Mouse (Mus musculus) embryonic facial prominence, embryonic 15.5 days (tissue): ENCODE measurements at regions not wholly inside any gene's neighbourhood (a gene's known extent, or its start where the extent isn't known, plus 50 kb on each side); places are given as distances from the start of the nearest gene placed in this dataset.

Experiments
- ATAC-seq: fragments of 200-750 bp; cut with Nextera tagmentation; 2 replicates; pipeline ENCODE4 v1.8.0; 2017; ENCODE audit warnings: low read depth, moderate TSS enrichment; ENCODE audit not compliant: insufficient number of reproducible peaks, low FRiP score, low TSS enrichment
- H3K27ac ChIP-seq: fragments of 300-500 bp; sonication (generic); replicated peaks from 2 replicates; pipeline ENCODE4 v1.5.1; 2015; ENCODE audit warnings: mild to moderate bottlenecking, inconsistent platforms
- H3K27me3 ChIP-seq: fragments of 300-500 bp; sonication (generic); 2 replicates; pipeline ENCODE4 v1.6.1; 2015; ENCODE audit warnings: inconsistent platforms
- H3K36me3 ChIP-seq: fragments of 300-500 bp; sonication (generic); 2 replicates; pipeline ENCODE4 v1.6.1; 2015; ENCODE audit warnings: mild to moderate bottlenecking, inconsistent platforms
- H3K4me1 ChIP-seq: fragments of 300-500 bp; sonication (generic); 2 replicates; pipeline ENCODE4 v1.6.1; 2015; ENCODE audit warnings: inconsistent platforms
- H3K4me2 ChIP-seq: fragments of 300-500 bp; sonication (generic); replicated peaks from 2 replicates; pipeline ENCODE4 v1.6.1; 2015; ENCODE audit warnings: mild to moderate bottlenecking, inconsistent platforms
- H3K4me3 ChIP-seq: fragments of 300-500 bp; sonication (generic); replicated peaks from 2 replicates; pipeline ENCODE4 v1.5.1; 2015; ENCODE audit warnings: mild to moderate bottlenecking, inconsistent platforms
- H3K9ac ChIP-seq: fragments of 300-500 bp; sonication (generic); 2 replicates; pipeline ENCODE4 v1.6.1; 2015; ENCODE audit warnings: inconsistent platforms
- H3K9me3 ChIP-seq: fragments of 300-500 bp; sonication (generic); replicated peaks from 2 replicates; pipeline ENCODE4 v1.6.1; 2016; ENCODE audit warnings: inconsistent platforms
- WGBS: fragments of 180-500 bp; shearing (Covaris S2); methylation state at CpG from one replicate; pipeline ENCODE4 v1.1.7; 2015; 5-methylcytosine and 5-hydroxymethylcytosine counted together

- no peaks in the 10 kb centered on the region for H3K4me1 ChIP-seq
- no peak overlapping the region for H3K9ac ChIP-seq
- no peak overlapping the region for H3K27ac ChIP-seq
- no peaks in the 10 kb centered on the region for H3K9me3 ChIP-seq
- no peak overlapping the region for H3K4me3 ChIP-seq
- no peaks in the 10 kb centered on the region for H3K27me3 ChIP-seq
- ATAC-seq: no peak
- no peaks in the 10 kb centered on the region for H3K36me3 ChIP-seq
- WGBS: 42% methylated on average over 2 of the region's 2 CpGs
- H3K4me2 ChIP-seq: no peak overlapping the region
Measured at GRCm38 (mm10) chr4:95417075-95417474, 140.2 kb upstream of the Fggy start.

- H3K4me3 ChIP-seq: no peak overlapping the region
- H3K9ac ChIP-seq: no peak overlapping the region
- H3K9me3 ChIP-seq: no peaks in the 10 kb centered on the region
- no peaks in the 10 kb centered on the region for H3K36me3 ChIP-seq
- WGBS: 74% methylated on average over 1 of the region's 1 CpGs
- H3K27ac ChIP-seq: no peak overlapping the region
- no peak overlapping the region for H3K4me2 ChIP-seq
- ATAC-seq: no peak
- no peaks in the 10 kb centered on the region for H3K4me1 ChIP-seq
- H3K27me3 ChIP-seq: no peaks in the 10 kb centered on the region
Measured at GRCm38 (mm10) chr4:95426563-95426962, 130.7 kb upstream of the Fggy start.

- no peaks in the 10 kb centered on the region for H3K4me1 ChIP-seq
- ATAC-seq: no peak
- no peaks in the 10 kb centered on the region for H3K27me3 ChIP-seq
- 39% methylated on average over 4 of the region's 4 CpGs for WGBS
- H3K27ac ChIP-seq: no peak overlapping the region
- no peak overlapping the region for H3K4me2 ChIP-seq
- no peak overlapping the region for H3K4me3 ChIP-seq
- H3K36me3 ChIP-seq: no peaks in the 10 kb centered on the region
- H3K9me3 ChIP-seq: no peaks in the 10 kb centered on the region
- H3K9ac ChIP-seq: no peak overlapping the region
Measured at GRCm38 (mm10) chr4:95434543-95434942, 122.8 kb upstream of the Fggy start.

- 54% methylated on average over 4 of the region's 4 CpGs for WGBS
Measured at GRCm38 (mm10) chr4:95435080-95435479, 122.2 kb upstream of the Fggy start.

GRCm38 (mm10) chr4:95439834-95440233 is 117.5 kb upstream of the Fggy start:
- Histone ChIP-seq H3K4me2 (no peak overlapping the region), H3K27ac (no peak overlapping the region), H3K4me1 (no peaks in the 10 kb centered on the region), H3K9ac (no peak overlapping the region), H3K36me3 (no peaks in the 10 kb centered on the region), H3K4me3 (no peak overlapping the region), H3K9me3 (no peaks in the 10 kb centered on the region), H3K27me3 (no peaks in the 10 kb centered on the region)
- 40% methylated on average over 1 of the region's 1 CpGs for WGBS
- ATAC-seq: no peak

More at GRCm38 (mm10) chr4:95435080-95435479, 122.2 kb upstream of the Fggy start:
- H3K4me3 ChIP-seq: no peak overlapping the region
- H3K9ac ChIP-seq: no peak overlapping the region
- no peak overlapping the region for H3K27ac ChIP-seq
- H3K4me1 ChIP-seq: no peaks in the 10 kb centered on the region
- no peak overlapping the region for H3K4me2 ChIP-seq
- no peaks in the 10 kb centered on the region for H3K9me3 ChIP-seq
- no peak for ATAC-seq
- no peaks in the 10 kb centered on the region for H3K27me3 ChIP-seq
- no peaks in the 10 kb centered on the region for H3K36me3 ChIP-seq

GRCm38 (mm10) chr4:95443854-95444811 is 113.2 kb upstream of the Fggy start:
- H3K27ac ChIP-seq: no peak overlapping the region
- 47% methylated on average over 12 of the region's 12 CpGs for WGBS

GRCm38 (mm10) chr4:95450286-95450685 is 107.0 kb upstream of the Fggy start:
- Histone ChIP-seq H3K9ac (no peak overlapping the region), H3K4me3 (no peak overlapping the region), H3K9me3 (no peaks in the 10 kb centered on the region), H3K27me3 (no peaks in the 10 kb centered on the region), H3K27ac (no peak overlapping the region), H3K4me1 (no peaks in the 10 kb centered on the region), H3K4me2 (no peak overlapping the region), H3K36me3 (no peaks in the 10 kb centered on the region)
- 91% methylated on average over 1 of the region's 1 CpGs for WGBS
- no peak for ATAC-seq

More at GRCm38 (mm10) chr4:95443854-95444811, 113.2 kb upstream of the Fggy start:
- no peak for ATAC-seq
- H3K36me3 ChIP-seq: no peaks in the 10 kb centered on the region
- no peaks in the 10 kb centered on the region for H3K27me3 ChIP-seq
- no peaks in the 10 kb centered on the region for H3K4me1 ChIP-seq
- H3K4me2 ChIP-seq: no peak overlapping the region
- H3K4me3 ChIP-seq: no peak overlapping the region
- H3K9ac ChIP-seq: no peak overlapping the region
- no peaks in the 10 kb centered on the region for H3K9me3 ChIP-seq

GRCm38 (mm10) chr4:95451831-95452230 is 105.5 kb upstream of the Fggy start:
- peaks cover 9% of the 10 kb centered on the region; the same call in 1 of the 2 replicates for H3K4me1 ChIP-seq
- 74% methylated on average over 3 of the region's 3 CpGs for WGBS
- H3K4me2 ChIP-seq: no peak overlapping the region
- no peaks in the 10 kb centered on the region for H3K36me3 ChIP-seq
- no peaks in the 10 kb centered on the region for H3K27me3 ChIP-seq
- H3K27ac ChIP-seq: no peak overlapping the region
- no peak overlapping the region for H3K9ac ChIP-seq
- no peak for ATAC-seq
- H3K4me3 ChIP-seq: no peak overlapping the region
- H3K9me3 ChIP-seq: no peaks in the 10 kb centered on the region

GRCm38 (mm10) chr4:95456318-95456717 is 101.0 kb upstream of the Fggy start:
- Histone ChIP-seq H3K27me3 (no peaks in the 10 kb centered on the region), H3K36me3 (no peaks in the 10 kb centered on the region), H3K9me3 (no peaks in the 10 kb centered on the region), H3K4me1 (peaks cover 9% of the 10 kb centered on the region; the same call in 1 of the 2 replicates), H3K27ac (no peak overlapping the region), H3K9ac (no peak overlapping the region), H3K4me3 (no peak overlapping the region), H3K4me2 (no peak overlapping the region)
- no peak for ATAC-seq
- 23% methylated on average over 1 of the region's 1 CpGs for WGBS

- Histone ChIP-seq H3K27ac (no peak overlapping the region), H3K4me1 (peaks cover 9% of the 10 kb centered on the region; the same call in 1 of the 2 replicates), H3K4me3 (no peak overlapping the region), H3K4me2 (no peak overlapping the region), H3K9ac (no peak overlapping the region), H3K9me3 (no peaks in the 10 kb centered on the region), H3K36me3 (no peaks in the 10 kb centered on the region), H3K27me3 (no peaks in the 10 kb centered on the region)
- no peak for ATAC-seq
- 65% methylated on average over 5 of the region's 5 CpGs for WGBS
Measured at GRCm38 (mm10) chr4:95456943-95457342, 100.4 kb upstream of the Fggy start.

- H3K4me2 ChIP-seq: no peak overlapping the region
- no peak for ATAC-seq
Measured at GRCm38 (mm10) chr4:95462476-95462875, 94.8 kb upstream of the Fggy start.

More at GRCm38 (mm10) chr4:95462476-95462875, 94.8 kb upstream of the Fggy start:
- 68% methylated on average over 3 of the region's 3 CpGs for WGBS
- Histone ChIP-seq H3K27ac (no peak overlapping the region), H3K9me3 (no peaks in the 10 kb centered on the region), H3K9ac (no peak overlapping the region), H3K4me1 (no peaks in the 10 kb centered on the region), H3K4me3 (no peak overlapping the region), H3K27me3 (no peaks in the 10 kb centered on the region), H3K36me3 (no peaks in the 10 kb centered on the region)
